Mouse (Mus musculus): Measurements from ENCODE around the gene Cldn7.
A peak's percentile ranks its signal among the peaks of the same experiment; 100 is the strongest.

Cldn7 gene

GRCm38 (mm10) chr11:69933066-69933465 lies 31.5 kb upstream of the Cldn7 start:
- DNase-seq (ENCODE audit: low read depth, low spot score): no peak

GRCm38 (mm10) chr11:69934169-69934568 lies 30.4 kb upstream of the Cldn7 start:
- peak; percentile 88 for DNase-seq (ENCODE audit: low read depth, low spot score)

GRCm38 (mm10) chr11:69934681-69935080 lies 29.9 kb upstream of the Cldn7 start:
- no peak for DNase-seq (ENCODE audit: low read depth, low spot score)

- peak; percentile 96 for DNase-seq (ENCODE audit: low read depth, low spot score)
These were observed 29.3 kb upstream of the Cldn7 start, which contains the start of gene Ybx2 for GRCm38 (mm10) chr11:69935137-69935879. Ybx2 (plus strand) TSS chr11:69935796.

- no peak for DNase-seq (ENCODE audit: low read depth, low spot score)
These were observed 28.4 kb upstream of the Cldn7 start for GRCm38 (mm10) chr11:69936156-69936555.

- no peak for DNase-seq (ENCODE audit: low read depth, low spot score)
These were observed 27.7 kb upstream of the Cldn7 start for GRCm38 (mm10) chr11:69936714-69937347.

- DNase-seq (ENCODE audit: low read depth, low spot score): no peak
These were observed 27.2 kb upstream of the Cldn7 start for GRCm38 (mm10) chr11:69937385-69937784.

- DNase-seq (ENCODE audit: low read depth, low spot score): no peak
These were observed 26.7 kb upstream of the Cldn7 start for GRCm38 (mm10) chr11:69937834-69938233.

GRCm38 (mm10) chr11:69938401-69938979 lies 26.1 kb upstream of the Cldn7 start:
- peak; percentile 32 for DNase-seq (ENCODE audit: low read depth, low spot score)

- no peak for DNase-seq (ENCODE audit: low read depth, low spot score)
These were observed 25.4 kb upstream of the Cldn7 start for GRCm38 (mm10) chr11:69939181-69939580.

GRCm38 (mm10) chr11:69939731-69940130 lies 24.8 kb upstream of the Cldn7 start:
- no peak for DNase-seq (ENCODE audit: low read depth, low spot score)

GRCm38 (mm10) chr11:69940962-69941361 lies 23.6 kb upstream of the Cldn7 start:
- no peak for DNase-seq (ENCODE audit: low read depth, low spot score)

GRCm38 (mm10) chr11:69945216-69945615 lies 19.4 kb upstream of the Cldn7 start:
- no peak for DNase-seq (ENCODE audit: low read depth, low spot score)

GRCm38 (mm10) chr11:69945997-69946891 lies 18.3 kb upstream of the Cldn7 start:
- DNase-seq (ENCODE audit: low read depth, low spot score): no peak

GRCm38 (mm10) chr11:69947337-69948065 lies 17.1 kb upstream of the Cldn7 start:
- no peak for DNase-seq (ENCODE audit: low read depth, low spot score)

GRCm38 (mm10) chr11:69948066-69948762 lies 16.4 kb upstream of the Cldn7 start, which contains the start of gene Slc2a4:
Slc2a4 (minus strand) TSS chr11:69948188.
- DNase-seq (ENCODE audit: low read depth, low spot score): peak; percentile 95

GRCm38 (mm10) chr11:69948763-69949150 lies 15.8 kb upstream of the Cldn7 start:
- DNase-seq (ENCODE audit: low read depth, low spot score): peak; percentile 89

- peak; percentile 62 for DNase-seq (ENCODE audit: low read depth, low spot score)
These were observed 13.6 kb upstream of the Cldn7 start for GRCm38 (mm10) chr11:69950807-69951459.

GRCm38 (mm10) chr11:69952274-69952673 lies 12.3 kb upstream of the Cldn7 start:
- no peak for DNase-seq (ENCODE audit: low read depth, low spot score)

Data from ES-CJ7 (cell line).